Mouse (Mus musculus) E14TG2a.4 (cell line): ENCODE data around the gene Ncoa3.
A peak's percentile ranks its signal among the peaks of the same experiment; 100 is the strongest.

Experiments used
- H3K27me3 ChIP-seq: 2 replicates; pipeline ENCODE4 v1.6.1; 2014; ENCODE audit warnings: low read length, control low read depth; ENCODE audit not compliant: insufficient read depth
- H3K36me3 ChIP-seq: 2 replicates; pipeline ENCODE4 v1.6.1; 2014; ENCODE audit warnings: low read length, control low read depth; ENCODE audit not compliant: insufficient read depth
- H3K4me1 ChIP-seq: replicated peaks from 2 replicates; pipeline ENCODE4 v1.6.1; 2014; ENCODE audit warnings: low read depth, low read length, control low read depth
- H3K4me3 ChIP-seq: replicated peaks from 2 replicates; pipeline ENCODE4 v1.5.1; 2014; ENCODE audit warnings: mild to moderate bottlenecking, low read length
- H3K9me3 ChIP-seq: 2 replicates; pipeline ENCODE4 v1.6.1; 2014; ENCODE audit warnings: low read length, control low read depth
- CTCF ChIP-seq: conservative IDR thresholded peaks from 2 replicates; pipeline ENCODE4 v1.5.1; 2014; ENCODE audit warnings: low read length
- NANOG ChIP-seq: IDR thresholded peaks from 2 replicates; pipeline ENCODE4 v1.6.1; 2014; ENCODE audit warnings: borderline replicate concordance, low read length, mixed read lengths
- POU5F1 ChIP-seq: IDR thresholded peaks from 2 replicates; pipeline ENCODE4 v1.6.1; 2014; ENCODE audit warnings: low read length, borderline replicate concordance

Gene Ncoa3

GRCm38 (mm10) chr2:166030256-166030995 is 38.0 kb downstream of the Ncoa3 start:
- Histone ChIP-seq H3K36me3 (peaks cover 21% of the 10 kb centered on the region), H3K4me3 (peak overlapping the region; percentile 2), H3K9me3 (no peaks in the 10 kb centered on the region), H3K27me3 (no peaks in the 10 kb centered on the region), H3K4me1 (peaks cover 92% of the 10 kb centered on the region)
- TF ChIP-seq NANOG (no peak), CTCF (no peak), POU5F1 (no peak)

GRCm38 (mm10) chr2:166031120-166031929 is 38.9 kb downstream of the Ncoa3 start:
- no peak for TF ChIP-seq POU5F1
- no peak for TF ChIP-seq CTCF
- TF ChIP-seq NANOG = no peak
- peaks cover 28% of the 10 kb centered on the region for H3K36me3 ChIP-seq
- peak overlapping the region; percentile 2 for H3K4me3 ChIP-seq
- no peaks in the 10 kb centered on the region for H3K27me3 ChIP-seq
- no peaks in the 10 kb centered on the region for H3K9me3 ChIP-seq
- peaks cover 94% of the 10 kb centered on the region for H3K4me1 ChIP-seq

- TF ChIP-seq POU5F1 = no peak
- no peak for TF ChIP-seq CTCF
- TF ChIP-seq NANOG = no peak
- no peaks in the 10 kb centered on the region for H3K9me3 ChIP-seq
- H3K36me3 ChIP-seq = peaks cover 37% of the 10 kb centered on the region
- no peaks in the 10 kb centered on the region for H3K27me3 ChIP-seq
- H3K4me3 ChIP-seq = no peak overlapping the region
- peaks cover 94% of the 10 kb centered on the region for H3K4me1 ChIP-seq
These were observed 40.2 kb downstream of the Ncoa3 start for GRCm38 (mm10) chr2:166032628-166033027.

GRCm38 (mm10) chr2:166034967-166035490 is 42.6 kb downstream of the Ncoa3 start:
- Histone ChIP-seq H3K4me3 (0 out of 2 replicates have a peak overlapping the region, but pooled peaks have one; percentile 23), H3K36me3 (peaks cover 53% of the 10 kb centered on the region), H3K4me1 (peaks cover 92% of the 10 kb centered on the region), H3K9me3 (no peaks in the 10 kb centered on the region), H3K27me3 (no peaks in the 10 kb centered on the region)
- no peak for TF ChIP-seq NANOG
- no peak for TF ChIP-seq POU5F1
- no peak for TF ChIP-seq CTCF

- Histone ChIP-seq H3K27me3 (no peaks in the 10 kb centered on the region), H3K9me3 (no peaks in the 10 kb centered on the region), H3K4me1 (peaks cover 92% of the 10 kb centered on the region), H3K36me3 (peaks cover 58% of the 10 kb centered on the region), H3K4me3 (no peak overlapping the region)
- TF ChIP-seq POU5F1 (no peak), CTCF (peak; percentile 52), NANOG (no peak; the same call in 1 of the 2 replicates)
These were observed 43.3 kb downstream of the Ncoa3 start for GRCm38 (mm10) chr2:166035725-166036124.

GRCm38 (mm10) chr2:166039681-166040080 is 47.2 kb downstream of the Ncoa3 start:
- Histone ChIP-seq H3K36me3 (peaks cover 82% of the 10 kb centered on the region), H3K9me3 (no peaks in the 10 kb centered on the region), H3K4me3 (no peak overlapping the region), H3K27me3 (no peaks in the 10 kb centered on the region), H3K4me1 (peaks cover 94% of the 10 kb centered on the region)
- TF ChIP-seq NANOG (no peak), POU5F1 (no peak), CTCF (no peak)

- no peak for TF ChIP-seq POU5F1
- TF ChIP-seq NANOG = no peak
- no peak for TF ChIP-seq CTCF
- no peaks in the 10 kb centered on the region for H3K9me3 ChIP-seq
These were observed 50.1 kb downstream of the Ncoa3 start for GRCm38 (mm10) chr2:166042542-166042941.

GRCm38 (mm10) chr2:166045006-166045405 is 52.6 kb downstream of the Ncoa3 start:
- Histone ChIP-seq H3K36me3 (peaks cover 85% of the 10 kb centered on the region), H3K4me1 (peaks cover 78% of the 10 kb centered on the region)
- TF ChIP-seq POU5F1 (no peak), CTCF (no peak)

More at GRCm38 (mm10) chr2:166042542-166042941, 50.1 kb downstream of the Ncoa3 start:
- peaks cover 90% of the 10 kb centered on the region for H3K4me1 ChIP-seq
- H3K4me3 ChIP-seq = no peak overlapping the region
- no peaks in the 10 kb centered on the region for H3K27me3 ChIP-seq
- H3K36me3 ChIP-seq = peaks cover 81% of the 10 kb centered on the region

More at GRCm38 (mm10) chr2:166045006-166045405, 52.6 kb downstream of the Ncoa3 start:
- Histone ChIP-seq H3K9me3 (no peaks in the 10 kb centered on the region), H3K27me3 (no peaks in the 10 kb centered on the region), H3K4me3 (no peak overlapping the region)
